Mouse (Mus musculus): ENCODE measurements around the gene Ugt1a8.

The Ugt1a8 gene

GRCm38 (mm10) chr1:88186325-88186935 lies 98.8 kb downstream of the Ugt1a8 start:
- DNase-seq (ENCODE audit: low spot score) = no peak

GRCm38 (mm10) chr1:88192136-88192535 lies 104.5 kb downstream of the Ugt1a8 start:
- DNase-seq (ENCODE audit: low spot score) = no peak

- no peak for DNase-seq (ENCODE audit: low spot score)
These were observed 108.1 kb downstream of the Ugt1a8 start for GRCm38 (mm10) chr1:88195687-88196086.

GRCm38 (mm10) chr1:88197443-88197842 lies 109.8 kb downstream of the Ugt1a8 start:
- DNase-seq (ENCODE audit: low spot score) = no peak

- no peak for DNase-seq (ENCODE audit: low spot score)
These were observed 112.4 kb downstream of the Ugt1a8 start for GRCm38 (mm10) chr1:88199996-88200395.

- DNase-seq (ENCODE audit: low spot score) = no peak
These were observed 112.8 kb downstream of the Ugt1a8 start, which contains the start of gene Ugt1a2 for GRCm38 (mm10) chr1:88200456-88200855. Gene Ugt1a2, plus strand, starts transcription at chr1:88200601.

- DNase-seq (ENCODE audit: low spot score) = peak; percentile 92
These were observed 117.8 kb downstream of the Ugt1a8 start, which contains the start of gene Dnajb3 for GRCm38 (mm10) chr1:88205294-88205922. Gene Dnajb3, minus strand, starts transcription at chr1:88205782.

GRCm38 (mm10) chr1:88206843-88207479 lies 119.3 kb downstream of the Ugt1a8 start:
- DNase-seq (ENCODE audit: low spot score) = no peak

GRCm38 (mm10) chr1:88211812-88212211 lies 124.2 kb downstream of the Ugt1a8 start, which contains the start of gene Ugt1a1:
Gene Ugt1a1, plus strand, starts transcription at chr1:88211959.
- peak; percentile 8 for DNase-seq (ENCODE audit: low spot score)

GRCm38 (mm10) chr1:88212341-88213045 lies 124.9 kb downstream of the Ugt1a8 start:
- peak; percentile 9 for DNase-seq (ENCODE audit: low spot score)

GRCm38 (mm10) chr1:88213061-88213460 lies 125.4 kb downstream of the Ugt1a8 start:
- no peak for DNase-seq (ENCODE audit: low spot score)

GRCm38 (mm10) chr1:88213766-88214461 lies 126.3 kb downstream of the Ugt1a8 start:
- peak; percentile 12 for DNase-seq (ENCODE audit: low spot score)

- no peak for DNase-seq (ENCODE audit: low spot score)
These were observed 126.9 kb downstream of the Ugt1a8 start for GRCm38 (mm10) chr1:88214462-88214952.

- peak; percentile 9 for DNase-seq (ENCODE audit: low spot score)
These were observed 128.1 kb downstream of the Ugt1a8 start for GRCm38 (mm10) chr1:88215466-88216380.

- DNase-seq (ENCODE audit: low spot score) = no peak
These were observed 128.9 kb downstream of the Ugt1a8 start for GRCm38 (mm10) chr1:88216551-88216950.

- DNase-seq (ENCODE audit: low spot score) = no peak
These were observed 129.5 kb downstream of the Ugt1a8 start for GRCm38 (mm10) chr1:88217144-88217543.

GRCm38 (mm10) chr1:88217576-88217975 lies 130.0 kb downstream of the Ugt1a8 start:
- no peak for DNase-seq (ENCODE audit: low spot score)

- DNase-seq (ENCODE audit: low spot score) = no peak
These were observed 130.4 kb downstream of the Ugt1a8 start for GRCm38 (mm10) chr1:88218051-88218450.

- no peak for DNase-seq (ENCODE audit: low spot score)
These were observed 131.0 kb downstream of the Ugt1a8 start for GRCm38 (mm10) chr1:88218591-88218990.

GRCm38 (mm10) chr1:88219054-88219453 lies 131.4 kb downstream of the Ugt1a8 start:
- DNase-seq (ENCODE audit: low spot score) = no peak

GRCm38 (mm10) chr1:88220336-88220735 lies 132.7 kb downstream of the Ugt1a8 start:
- no peak for DNase-seq (ENCODE audit: low spot score)
